Mouse (Mus musculus): Measurements from ENCODE around the gene Gm17019. TPM values are rescaled to one million over a fixed set of nuclear protein-coding genes. Genes with fewer than 3 reads are reported as not detected.

Gm17019 gene
- polyA plus RNA-seq, 1 experiment from 2014 or later: not detected

Other genes with a start within 250 kb of the Gm17019 start
- gene Gm9758, start 118.1 kb downstream of the Gm17019 start, polyA plus RNA-seq (2015; fragmentation: Nextera tagmentation; extraction: Ambion mirVana): not detected in 2 replicates
- not detected in 2 replicates for gene Speer4e, start 94.6 kb downstream of the Gm17019 start, polyA plus RNA-seq (2015; fragmentation: Nextera tagmentation; extraction: Ambion mirVana)
- gene Gm10354, start 54.1 kb downstream of the Gm17019 start, polyA plus RNA-seq (2015; fragmentation: Nextera tagmentation; extraction: Ambion mirVana): not detected in 2 replicates